Mouse (Mus musculus) liver, embryonic 15.5 days (tissue): ENCODE measurements around the gene Cyb5rl. TPM values are rescaled to one million over a fixed set of nuclear protein-coding genes. Genes with fewer than 3 reads are reported as not detected.

Experiments used
- ATAC-seq: fragments of 200-750 bp; cut with Nextera tagmentation; 2 replicates; pipeline ENCODE4 v1.8.0; 2017; ENCODE audit warnings: moderate number of reproducible peaks, mild to moderate bottlenecking, moderate library complexity; ENCODE audit not compliant: insufficient read depth
- H3K27ac ChIP-seq: fragments of 300-500 bp; sonication (generic); replicated peaks from 2 replicates; pipeline ENCODE4 v1.5.1; 2015; ENCODE audit warnings: mild to moderate bottlenecking, inconsistent platforms
- H3K27me3 ChIP-seq: fragments of 300-500 bp; sonication (generic); 2 replicates; pipeline ENCODE4 v1.6.1; 2015; ENCODE audit warnings: mild to moderate bottlenecking, inconsistent platforms
- H3K36me3 ChIP-seq: fragments of 300-500 bp; sonication (generic); replicated peaks from 2 replicates; pipeline ENCODE4 v1.6.1; 2015; ENCODE audit warnings: moderate library complexity, mild to moderate bottlenecking, inconsistent platforms
- H3K4me1 ChIP-seq: fragments of 300-500 bp; sonication (generic); replicated peaks from 2 replicates; pipeline ENCODE4 v1.6.1; 2015; ENCODE audit warnings: inconsistent platforms
- H3K4me2 ChIP-seq: fragments of 300-500 bp; sonication (generic); 2 replicates; pipeline ENCODE4 v1.6.1; 2015; ENCODE audit warnings: moderate library complexity, mild to moderate bottlenecking, inconsistent platforms
- H3K4me3 ChIP-seq: fragments of 300-500 bp; sonication (generic); replicated peaks from 2 replicates; pipeline ENCODE4 v1.5.1; 2015; ENCODE audit warnings: mild to moderate bottlenecking, inconsistent platforms
- H3K9ac ChIP-seq: fragments of 300-500 bp; sonication (generic); 2 replicates; pipeline ENCODE4 v1.6.1; 2015; ENCODE audit warnings: moderate library complexity, mild to moderate bottlenecking, inconsistent platforms
- H3K9me3 ChIP-seq: fragments of 300-500 bp; sonication (generic); replicated peaks from 2 replicates; pipeline ENCODE4 v1.6.1; 2016; ENCODE audit warnings: inconsistent platforms
- WGBS: fragments of 180-500 bp; shearing (Covaris S2); methylation state at CpG from one replicate; pipeline ENCODE4 v1.1.7; 2015; ENCODE audit warnings: mixed read lengths; ENCODE audit not compliant: insufficient replicate concordance; 5-methylcytosine and 5-hydroxymethylcytosine counted together
- polyA plus RNA-seq: library from polyadenylated mRNA; unstranded; fragments of >200 nt; fragmentation: Nextera tagmentation; extraction: Ambion mirVana; gene quantifications from 2 replicates; pipeline ENCODE4 v1.2.1, GENCODE M21; 2015

Gene Cyb5rl
- 1.4 and 2.0 TPM in 2 replicates for polyA plus RNA-seq

GRCm38 (mm10) chr4:107066252-107067124 lies at the start of gene Cyb5rl, which contains the start of gene Mrpl37:
Cyb5rl (plus strand) TSS chr4:107066988.
Mrpl37 (minus strand) TSS chr4:107066868.
- Histone ChIP-seq H3K27me3 (no peaks in the 10 kb centered on the region), H3K27ac (peak within 1 kb of the TSS; percentile 61), H3K9ac (peak within 1 kb of the TSS; percentile 84), H3K36me3 (peaks cover 30% of the 10 kb centered on the region), H3K4me3 (peak within 1 kb of the TSS; percentile 83), H3K9me3 (no peaks in the 10 kb centered on the region), H3K4me2 (peak within 1 kb of the TSS; percentile 100), H3K4me1 (peaks cover 32% of the 10 kb centered on the region)
- WGBS: under 1% methylated on average over 60 of the region's 60 CpGs
- peak; percentile 97 for ATAC-seq

GRCm38 (mm10) chr4:107017257-107017656 lies 49.5 kb upstream of the Cyb5rl start:
- no peak for ATAC-seq
- Histone ChIP-seq H3K36me3 (peaks cover 32% of the 10 kb centered on the region), H3K27me3 (no peaks in the 10 kb centered on the region), H3K4me1 (peaks cover 35% of the 10 kb centered on the region), H3K4me3 (no peak overlapping the region), H3K9me3 (no peaks in the 10 kb centered on the region), H3K4me2 (no peak overlapping the region), H3K9ac (no peak overlapping the region), H3K27ac (no peak overlapping the region)

- no peak overlapping the region for H3K9ac ChIP-seq
- WGBS: 83% methylated on average over 3 of the region's 3 CpGs
- H3K4me3 ChIP-seq: no peak overlapping the region
- H3K27me3 ChIP-seq: no peaks in the 10 kb centered on the region
- H3K9me3 ChIP-seq: no peaks in the 10 kb centered on the region
- H3K27ac ChIP-seq: no peak overlapping the region
- ATAC-seq: no peak
- peaks cover 35% of the 10 kb centered on the region for H3K4me1 ChIP-seq
- no peak overlapping the region for H3K4me2 ChIP-seq
- peaks cover 30% of the 10 kb centered on the region for H3K36me3 ChIP-seq
Measured at GRCm38 (mm10) chr4:107018521-107018920, 48.3 kb upstream of the Cyb5rl start.

GRCm38 (mm10) chr4:107019027-107019426 lies 47.8 kb upstream of the Cyb5rl start:
- peaks cover 32% of the 10 kb centered on the region for H3K4me1 ChIP-seq

GRCm38 (mm10) chr4:107020287-107021000 lies 46.3 kb upstream of the Cyb5rl start:
- peaks cover 21% of the 10 kb centered on the region for H3K36me3 ChIP-seq
- 59% methylated on average over 5 of the region's 5 CpGs for WGBS
- no peak overlapping the region for H3K4me3 ChIP-seq
- no peaks in the 10 kb centered on the region for H3K9me3 ChIP-seq
- ATAC-seq: peak; percentile 48; the same call in 1 of the 2 replicates
- H3K27me3 ChIP-seq: no peaks in the 10 kb centered on the region
- peaks cover 32% of the 10 kb centered on the region for H3K4me1 ChIP-seq
- no peak overlapping the region for H3K9ac ChIP-seq
- no peak overlapping the region for H3K27ac ChIP-seq
- H3K4me2 ChIP-seq: no peak overlapping the region

More at GRCm38 (mm10) chr4:107019027-107019426, 47.8 kb upstream of the Cyb5rl start:
- ATAC-seq: no peak
- Histone ChIP-seq H3K36me3 (peaks cover 25% of the 10 kb centered on the region), H3K27me3 (no peaks in the 10 kb centered on the region), H3K27ac (no peak overlapping the region), H3K4me2 (no peak overlapping the region), H3K4me3 (no peak overlapping the region), H3K9ac (no peak overlapping the region), H3K9me3 (no peaks in the 10 kb centered on the region)
- 73% methylated on average over 7 of the region's 7 CpGs for WGBS

- Histone ChIP-seq H3K4me2 (no peak overlapping the region), H3K4me1 (peaks cover 26% of the 10 kb centered on the region), H3K27ac (no peak overlapping the region), H3K36me3 (peaks cover 13% of the 10 kb centered on the region; the same call in 1 of the 2 replicates), H3K9ac (no peak overlapping the region), H3K9me3 (no peaks in the 10 kb centered on the region), H3K4me3 (no peak overlapping the region), H3K27me3 (no peaks in the 10 kb centered on the region)
- no peak for ATAC-seq
- WGBS: 69% methylated on average over 3 of the region's 3 CpGs
Measured at GRCm38 (mm10) chr4:107021464-107021863, 45.3 kb upstream of the Cyb5rl start.

- Histone ChIP-seq H3K4me1 (peaks cover 6% of the 10 kb centered on the region), H3K27ac (no peak overlapping the region), H3K9ac (no peak overlapping the region), H3K4me3 (no peak overlapping the region), H3K9me3 (no peaks in the 10 kb centered on the region), H3K27me3 (no peaks in the 10 kb centered on the region), H3K36me3 (peaks cover 40% of the 10 kb centered on the region), H3K4me2 (no peak overlapping the region)
- WGBS: 88% methylated on average over 7 of the region's 7 CpGs
- ATAC-seq: no peak
Measured at GRCm38 (mm10) chr4:107024899-107025298, 41.9 kb upstream of the Cyb5rl start.

GRCm38 (mm10) chr4:107025369-107025768 lies 41.4 kb upstream of the Cyb5rl start:
- Histone ChIP-seq H3K27ac (no peak overlapping the region), H3K27me3 (no peaks in the 10 kb centered on the region), H3K4me3 (no peak overlapping the region), H3K4me1 (peaks cover 1% of the 10 kb centered on the region; the same call in 1 of the 2 replicates), H3K36me3 (peaks cover 44% of the 10 kb centered on the region), H3K9ac (no peak overlapping the region), H3K9me3 (no peaks in the 10 kb centered on the region), H3K4me2 (no peak overlapping the region)
- no peak for ATAC-seq
- WGBS: 87% methylated on average over 5 of the region's 5 CpGs

GRCm38 (mm10) chr4:107026451-107026850 lies 40.3 kb upstream of the Cyb5rl start:
- peaks cover 55% of the 10 kb centered on the region for H3K36me3 ChIP-seq
- no peaks in the 10 kb centered on the region for H3K4me1 ChIP-seq
- no peak for ATAC-seq
- H3K9me3 ChIP-seq: no peaks in the 10 kb centered on the region
- no peak overlapping the region for H3K4me3 ChIP-seq
- WGBS: 73% methylated on average over 8 of the region's 8 CpGs
- no peak overlapping the region for H3K4me2 ChIP-seq
- H3K27ac ChIP-seq: no peak overlapping the region
- H3K9ac ChIP-seq: no peak overlapping the region
- no peaks in the 10 kb centered on the region for H3K27me3 ChIP-seq

GRCm38 (mm10) chr4:107035689-107036088 lies 31.1 kb upstream of the Cyb5rl start:
- ATAC-seq: no peak

GRCm38 (mm10) chr4:107036985-107037384 lies 29.8 kb upstream of the Cyb5rl start:
- H3K36me3 ChIP-seq: peaks cover 92% of the 10 kb centered on the region
- no peak for ATAC-seq

More at GRCm38 (mm10) chr4:107035689-107036088, 31.1 kb upstream of the Cyb5rl start:
- no peaks in the 10 kb centered on the region for H3K9me3 ChIP-seq
- H3K27ac ChIP-seq: no peak overlapping the region
- no peaks in the 10 kb centered on the region for H3K27me3 ChIP-seq
- 79% methylated on average over 4 of the region's 4 CpGs for WGBS
- H3K9ac ChIP-seq: no peak overlapping the region
- no peak overlapping the region for H3K4me2 ChIP-seq
- H3K4me1 ChIP-seq: no peaks in the 10 kb centered on the region
- no peak overlapping the region for H3K4me3 ChIP-seq
- peaks cover 92% of the 10 kb centered on the region for H3K36me3 ChIP-seq

More at GRCm38 (mm10) chr4:107036985-107037384, 29.8 kb upstream of the Cyb5rl start:
- H3K27me3 ChIP-seq: no peaks in the 10 kb centered on the region
- H3K27ac ChIP-seq: no peak overlapping the region
- 87% methylated on average over 2 of the region's 2 CpGs for WGBS
- H3K9me3 ChIP-seq: no peaks in the 10 kb centered on the region
- H3K4me3 ChIP-seq: no peak overlapping the region
- H3K9ac ChIP-seq: no peak overlapping the region
- H3K4me2 ChIP-seq: no peak overlapping the region
- no peaks in the 10 kb centered on the region for H3K4me1 ChIP-seq
